Mouse (Mus musculus) lung, adult 2 months (tissue): ENCODE measurements around the gene Lrfn2.

Experiments
- CTCF ChIP-seq: fragments of 200-500 bp; IDR thresholded peaks from 2 replicates; pipeline ENCODE4 v1.5.1; 2011; ENCODE audit warnings: mild to moderate bottlenecking, low read length, control low read depth; ENCODE audit not compliant: insufficient read depth
- POLR2A ChIP-seq: fragments of 200-500 bp; IDR thresholded peaks from 2 replicates; pipeline ENCODE4 v1.6.1; 2011; ENCODE audit warnings: low read depth, mild to moderate bottlenecking, control low read depth, low read length, borderline replicate concordance; ENCODE audit errors: extremely low read depth

- no peak for TF ChIP-seq POLR2A
- no peak for TF ChIP-seq CTCF
Measured at GRCm38 (mm10) chr17:48922905-48923304, 9.3 kb upstream of the Lrfn2 start.
